Mouse (Mus musculus) layer of hippocampus, postnatal 10 days (tissue): ENCODE measurements at regions not wholly inside any gene's neighbourhood (a gene's known extent, or its start where the extent isn't known, plus 50 kb on each side); places are given as distances from the start of the nearest gene placed in this dataset.

ENCODE experiments used
- DNase-seq, 2 experiments: peaks; one replicate each; pipeline ENCODE4 v3.0.0; 2021; ENCODE audit warnings: low spot score in 2 of 2

- no peak for DNase-seq
These were observed 78.3 kb upstream of the Kcnj16 start for GRCm38 (mm10) chr11:110889354-110890151.

- DNase-seq, result no peak
These were observed 77.4 kb upstream of the Kcnj16 start for GRCm38 (mm10) chr11:110890411-110890810.

GRCm38 (mm10) chr11:110902918-110903317 is 64.9 kb upstream of the Kcnj16 start:
- DNase-seq, result no peak
